Mouse (Mus musculus): ENCODE measurements around the gene Xntrpc.

Gene Xntrpc

DNA sequence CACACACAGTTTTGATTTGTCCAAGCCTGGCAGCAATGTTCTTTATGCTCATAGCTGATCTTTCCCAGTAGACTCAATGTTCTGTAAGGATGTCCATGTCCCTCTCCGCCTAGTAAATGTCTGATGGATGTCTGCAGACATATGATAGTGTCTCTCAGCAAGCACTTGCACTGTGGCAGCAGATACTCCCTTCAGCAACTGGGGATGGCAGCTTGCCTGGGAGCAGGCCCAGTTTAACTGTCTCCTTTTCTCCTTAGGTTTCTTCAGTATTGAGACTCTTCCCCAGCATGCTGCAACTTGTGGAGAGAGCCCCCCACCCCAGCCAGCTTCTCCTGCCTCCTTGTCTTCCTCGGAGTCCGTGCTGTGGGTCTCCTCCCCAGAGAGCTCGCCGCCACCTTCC lies 16.3 kb downstream of the Xntrpc start:
- DNase-seq (ENCODE audit: low read depth), result no peak

DNA sequence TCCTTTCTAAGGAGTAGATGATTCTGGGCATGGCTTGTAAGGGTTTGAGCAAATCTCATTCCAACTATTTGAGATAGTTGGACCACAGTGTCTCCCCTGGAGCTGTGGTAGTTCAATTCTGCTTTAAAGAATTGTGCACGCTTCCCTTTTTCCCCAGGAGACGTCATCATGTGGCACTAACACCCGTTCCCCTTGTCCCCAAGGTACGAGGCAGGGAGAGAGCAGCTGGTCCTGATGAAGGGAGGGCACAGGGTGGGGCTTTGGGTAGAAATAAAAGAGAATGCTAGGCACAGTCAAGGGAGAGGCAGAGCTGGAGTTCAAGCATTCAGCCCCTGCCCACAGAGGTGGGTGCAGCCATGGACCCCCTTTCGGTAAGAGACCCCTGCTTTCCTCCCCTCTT lies 17.3 kb downstream of the Xntrpc start, which contains the start of gene Trpc2:
Gene Trpc2 (plus strand): TSS at position 301 of the 400 bp plus-strand sequence.
- DNase-seq (ENCODE audit: low read depth), result no peak

GRCm38 (mm10) chr7:102084041-102084696 lies 18.7 kb downstream of the Xntrpc start:
- DNase-seq (ENCODE audit: low read depth), result no peak

- DNase-seq (ENCODE audit: low read depth), result no peak
Measured at GRCm38 (mm10) chr7:102087336-102087735, 21.8 kb downstream of the Xntrpc start.

- peak; percentile 41 for DNase-seq (ENCODE audit: low read depth)
Measured at GRCm38 (mm10) chr7:102099760-102100661, 34.5 kb downstream of the Xntrpc start.

- no peak for DNase-seq (ENCODE audit: low read depth)
Measured at GRCm38 (mm10) chr7:102100868-102101267, 35.4 kb downstream of the Xntrpc start.

DNA sequence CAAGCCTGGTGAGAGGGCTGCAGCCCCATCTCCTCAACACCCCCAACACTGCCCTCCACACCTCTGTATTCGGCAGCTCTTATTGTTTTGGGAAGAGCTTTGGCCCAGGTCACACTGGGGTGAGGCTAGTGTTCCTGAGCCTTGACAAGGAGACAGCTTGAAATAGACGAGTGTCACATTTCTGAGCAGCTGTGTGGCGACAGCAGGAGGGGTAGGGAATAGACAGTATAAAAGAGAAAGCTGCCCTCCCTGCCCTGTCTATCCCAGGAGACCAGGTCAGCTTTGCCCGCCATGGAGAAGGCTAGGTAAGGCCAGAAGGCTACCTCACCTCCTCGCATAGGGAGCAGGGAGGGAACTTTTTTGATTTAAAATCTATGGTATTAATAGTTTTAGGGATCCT lies 36.0 kb downstream of the Xntrpc start, which contains the start of gene Art1:
Gene Art1 (plus strand): TSS at position 257 of the 400 bp plus-strand sequence.
- no peak for DNase-seq (ENCODE audit: low read depth)

- DNase-seq (ENCODE audit: low read depth), result no peak
Measured at GRCm38 (mm10) chr7:102102241-102102640, 36.7 kb downstream of the Xntrpc start.

DNA sequence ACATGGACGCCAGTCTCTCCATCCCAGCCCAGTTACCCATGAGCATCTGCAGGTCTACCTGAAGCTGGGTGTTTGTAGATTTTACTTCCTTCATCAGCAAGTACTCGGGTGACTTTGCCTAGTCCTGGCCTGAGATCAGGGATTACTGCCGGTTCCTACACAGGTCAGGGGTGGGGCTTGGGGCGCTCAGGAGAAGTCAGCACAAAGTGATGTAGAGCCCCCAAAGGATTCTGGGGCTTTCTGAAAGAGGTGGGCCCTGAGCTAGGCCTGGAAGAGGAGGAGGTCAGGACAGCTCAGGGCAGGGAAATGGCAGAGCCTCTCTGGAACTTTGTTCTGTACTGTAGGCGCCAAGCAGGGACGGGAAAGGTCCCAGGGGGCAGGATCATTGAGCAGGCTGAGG lies 37.2 kb downstream of the Xntrpc start:
- no peak for DNase-seq (ENCODE audit: low read depth)

- DNase-seq (ENCODE audit: low read depth), result no peak
Measured at GRCm38 (mm10) chr7:102103555-102103954, 38.0 kb downstream of the Xntrpc start.

- DNase-seq (ENCODE audit: low read depth), result no peak
Measured at GRCm38 (mm10) chr7:102104126-102104525, 38.6 kb downstream of the Xntrpc start.

DNA sequence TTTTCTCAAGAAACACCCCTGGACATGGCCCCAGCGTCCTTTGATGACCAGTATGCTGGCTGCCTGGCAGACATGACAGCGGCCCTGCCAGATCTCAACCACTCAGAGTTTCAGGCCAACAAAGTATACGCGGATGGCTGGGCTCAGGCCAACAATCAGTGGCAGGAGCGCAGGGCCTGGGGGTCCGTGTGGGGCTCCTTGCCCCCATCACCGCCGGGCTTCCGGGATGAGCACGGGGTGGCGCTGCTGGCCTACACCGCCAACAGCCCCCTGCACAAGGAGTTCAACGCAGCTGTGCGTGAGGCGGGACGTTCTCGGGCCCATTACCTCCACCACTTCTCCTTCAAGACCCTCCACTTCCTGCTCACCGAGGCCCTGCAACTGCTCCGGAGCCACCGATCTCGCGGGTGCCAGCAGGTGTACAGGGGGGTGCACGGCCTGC lies 41.2 kb downstream of the Xntrpc start:
- no peak for DNase-seq (ENCODE audit: low read depth)

DNA sequence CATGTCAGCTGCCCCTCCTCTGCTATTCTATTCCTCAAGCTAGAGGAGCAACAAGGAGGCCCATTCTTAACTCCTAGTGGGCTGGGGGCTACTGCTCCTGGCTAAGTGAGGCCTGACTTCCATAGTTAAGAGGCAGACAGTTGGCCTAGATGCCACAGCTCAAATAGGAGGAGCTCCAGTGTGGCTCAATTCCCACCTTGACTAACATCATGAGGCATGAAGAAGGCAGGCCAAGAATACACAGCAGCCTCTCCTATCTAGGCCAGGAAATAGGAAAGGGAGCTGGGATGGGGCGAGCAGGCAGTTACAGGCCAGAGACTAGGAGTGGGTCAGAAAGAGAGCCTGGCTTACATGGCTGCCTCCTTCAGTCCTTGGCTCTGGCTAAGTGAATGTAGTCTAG lies 42.7 kb downstream of the Xntrpc start:
- DNase-seq (ENCODE audit: low read depth), result no peak

GRCm38 (mm10) chr7:102109171-102109570 lies 43.7 kb downstream of the Xntrpc start, which contains the start of gene Art5:
Art5 (minus strand) TSS chr7:102109489.
- no peak for DNase-seq (ENCODE audit: low read depth)

- DNase-seq (ENCODE audit: low read depth), result no peak
Measured at GRCm38 (mm10) chr7:102109746-102110145, 44.2 kb downstream of the Xntrpc start.

- DNase-seq (ENCODE audit: low read depth), result no peak
Measured at GRCm38 (mm10) chr7:102113151-102113729, 47.7 kb downstream of the Xntrpc start.

DNA sequence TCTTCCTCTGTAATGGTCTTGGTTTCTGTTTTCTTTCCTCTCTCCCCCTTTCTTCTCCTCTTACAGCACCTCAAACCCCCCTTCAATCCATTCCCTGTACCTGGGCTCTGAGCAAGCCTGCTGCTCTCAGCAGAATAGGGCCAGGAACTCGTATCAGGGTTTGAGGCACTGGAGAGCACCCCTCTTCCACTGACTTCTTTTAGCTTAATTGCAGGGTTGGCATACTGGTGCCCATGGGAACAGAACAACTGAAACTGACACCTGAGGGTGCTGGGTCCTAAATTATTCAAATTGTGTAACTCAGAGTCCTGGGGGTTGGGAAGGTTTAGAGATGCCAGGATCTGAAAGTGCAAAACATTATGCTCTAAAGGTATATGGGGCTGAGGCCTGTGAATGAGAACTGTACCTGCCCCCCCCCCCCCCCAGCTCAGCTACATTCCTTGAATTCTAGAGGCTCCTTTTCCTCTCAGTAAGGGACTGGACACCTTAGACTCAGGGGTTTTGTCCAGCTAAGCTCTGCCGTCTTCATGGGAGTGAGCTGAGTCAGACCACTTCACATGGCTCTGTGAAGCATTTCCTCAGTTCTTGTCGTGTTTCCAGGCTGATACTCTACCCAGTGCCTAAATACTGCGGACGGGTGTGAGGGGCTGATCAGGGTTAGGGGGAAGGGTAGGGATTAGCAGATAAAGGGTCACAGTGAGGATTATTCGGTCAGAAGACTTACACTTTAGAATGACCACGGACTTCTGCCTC lies 51.2 kb downstream of the Xntrpc start, which contains the start of gene Chrna10:
Gene Chrna10 (minus strand): TSS at position 250 of the 753 bp plus-strand sequence.
- no peak for DNase-seq (ENCODE audit: low read depth)

DNA sequence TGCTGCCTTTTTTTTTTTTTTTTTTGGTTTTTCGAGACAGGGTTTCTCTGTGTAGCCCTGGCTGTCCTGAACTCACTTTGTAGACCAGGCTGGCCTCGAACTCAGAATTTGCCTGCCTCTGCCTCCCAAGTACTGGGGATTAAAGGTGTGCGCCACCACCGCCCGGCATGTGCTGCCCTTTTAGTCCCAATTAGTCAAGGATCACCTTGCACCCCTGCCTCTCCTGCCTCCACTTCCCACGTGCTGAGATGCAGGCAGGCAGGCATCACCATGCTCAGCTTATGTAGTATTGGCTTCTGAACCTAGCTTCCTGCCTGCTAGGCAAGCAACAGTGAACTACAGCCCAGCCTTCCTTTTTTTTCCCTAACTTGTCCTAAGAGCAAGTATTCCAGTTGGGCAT lies 51.9 kb downstream of the Xntrpc start:
- no peak for DNase-seq (ENCODE audit: low read depth)

DNA sequence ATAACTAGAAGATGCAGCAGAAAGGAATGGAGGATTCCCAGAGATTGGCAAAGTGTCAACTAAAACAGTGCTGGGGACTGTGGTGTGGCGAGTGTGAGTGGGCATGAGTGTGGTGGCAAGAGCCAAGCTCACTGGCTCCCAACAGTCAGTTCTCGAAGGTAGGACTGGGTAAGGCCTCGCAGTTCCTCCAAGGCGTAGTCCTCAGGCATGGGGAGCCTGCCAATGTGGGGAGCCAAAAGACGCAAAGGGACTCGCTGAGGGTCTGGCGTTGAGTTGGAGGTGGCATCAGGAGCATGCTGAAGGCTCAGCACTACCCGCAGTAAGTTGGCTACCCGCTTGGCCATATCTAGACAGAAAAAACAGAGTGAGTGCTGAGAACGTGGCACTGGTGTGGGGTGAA lies 54.8 kb downstream of the Xntrpc start:
- no peak for DNase-seq (ENCODE audit: low read depth)

- no peak for DNase-seq (ENCODE audit: low read depth)
Measured at GRCm38 (mm10) chr7:102132395-102132794, 66.9 kb downstream of the Xntrpc start.

GRCm38 (mm10) chr7:102137464-102137863 lies 72.0 kb downstream of the Xntrpc start:
- DNase-seq (ENCODE audit: low read depth), result peak; percentile 66

DNA sequence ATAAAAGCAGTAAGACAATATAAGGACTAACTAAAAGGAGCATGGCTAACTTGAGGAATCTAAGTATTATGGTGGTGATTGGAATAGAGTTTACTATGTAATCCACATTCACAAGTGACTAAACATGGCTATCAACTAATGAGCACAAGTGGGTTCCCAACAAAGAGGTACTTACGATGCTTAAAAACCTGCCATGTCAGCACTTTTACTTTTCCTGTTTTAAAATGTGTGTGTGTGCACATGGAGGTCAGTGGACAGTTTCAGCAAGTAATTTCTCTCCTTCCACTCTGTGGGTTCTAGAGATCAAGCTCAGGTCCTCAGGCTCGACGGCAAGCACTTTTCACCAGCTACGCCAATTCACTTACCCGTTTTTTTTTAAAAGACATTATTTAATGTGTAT lies 72.4 kb downstream of the Xntrpc start:
- DNase-seq (ENCODE audit: low read depth), result no peak
